Mouse (Mus musculus): ENCODE measurements around the gene P3h3. TPM values are rescaled to one million over a fixed set of nuclear protein-coding genes. Genes with fewer than 3 reads are reported as not detected.
A peak's percentile ranks its signal among the peaks of the same experiment; 100 is the strongest.
"Not testable (repeated sequence)": the region's sequence is repeated elsewhere in the genome, so short reads cannot be mapped to it uniquely, and the experiment has no call there.

The P3h3 gene
- polyA plus RNA-seq, 3 experiments from 2014 or later, result 0.30 to 0.36 TPM; not detected in 1

DNA sequence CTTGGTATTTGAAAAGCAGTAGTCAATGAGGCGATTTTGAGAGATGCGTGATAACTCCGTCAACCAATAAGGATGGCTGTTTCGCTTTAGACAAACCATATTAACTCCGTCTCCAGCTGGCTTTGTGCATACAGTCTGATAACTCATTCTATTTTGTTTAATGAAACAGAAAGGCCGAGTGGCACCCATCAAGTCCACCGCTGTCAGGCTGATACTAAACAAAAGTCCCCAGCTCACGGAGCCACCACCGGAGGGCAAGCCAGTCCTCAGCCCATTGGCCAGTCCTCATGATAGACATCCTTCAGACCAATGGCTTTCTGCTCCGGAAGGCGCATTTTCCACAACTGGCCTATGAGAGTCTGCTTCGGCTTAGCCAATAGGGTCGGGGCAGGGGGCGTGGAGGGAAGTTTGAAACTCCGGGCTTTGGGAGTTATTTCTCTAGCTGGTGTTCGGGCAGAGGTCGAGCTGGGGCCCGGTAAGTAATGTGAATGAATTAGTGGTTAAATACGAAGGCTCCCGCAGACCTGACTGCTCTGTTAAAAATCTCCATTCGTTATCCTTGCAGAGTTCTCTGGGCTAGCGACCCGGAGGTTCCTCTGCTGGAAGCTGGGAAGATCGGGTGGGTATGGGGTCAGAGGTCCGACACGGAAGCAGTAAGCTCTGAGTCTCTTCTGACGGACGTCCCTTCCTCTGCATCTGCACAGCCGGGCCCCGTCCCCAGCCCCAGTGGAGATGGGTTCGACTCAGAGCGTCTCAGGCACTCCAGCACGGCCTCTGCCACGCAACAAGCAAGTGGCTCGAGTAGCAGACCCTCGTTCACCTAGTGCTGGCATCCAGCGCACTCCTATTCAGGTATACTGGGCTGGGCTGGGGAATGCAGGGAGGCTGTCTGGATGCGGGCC, 27.5 kb downstream of the P3h3 start:
- peak; percentile 72 for ATAC-seq

DNA sequence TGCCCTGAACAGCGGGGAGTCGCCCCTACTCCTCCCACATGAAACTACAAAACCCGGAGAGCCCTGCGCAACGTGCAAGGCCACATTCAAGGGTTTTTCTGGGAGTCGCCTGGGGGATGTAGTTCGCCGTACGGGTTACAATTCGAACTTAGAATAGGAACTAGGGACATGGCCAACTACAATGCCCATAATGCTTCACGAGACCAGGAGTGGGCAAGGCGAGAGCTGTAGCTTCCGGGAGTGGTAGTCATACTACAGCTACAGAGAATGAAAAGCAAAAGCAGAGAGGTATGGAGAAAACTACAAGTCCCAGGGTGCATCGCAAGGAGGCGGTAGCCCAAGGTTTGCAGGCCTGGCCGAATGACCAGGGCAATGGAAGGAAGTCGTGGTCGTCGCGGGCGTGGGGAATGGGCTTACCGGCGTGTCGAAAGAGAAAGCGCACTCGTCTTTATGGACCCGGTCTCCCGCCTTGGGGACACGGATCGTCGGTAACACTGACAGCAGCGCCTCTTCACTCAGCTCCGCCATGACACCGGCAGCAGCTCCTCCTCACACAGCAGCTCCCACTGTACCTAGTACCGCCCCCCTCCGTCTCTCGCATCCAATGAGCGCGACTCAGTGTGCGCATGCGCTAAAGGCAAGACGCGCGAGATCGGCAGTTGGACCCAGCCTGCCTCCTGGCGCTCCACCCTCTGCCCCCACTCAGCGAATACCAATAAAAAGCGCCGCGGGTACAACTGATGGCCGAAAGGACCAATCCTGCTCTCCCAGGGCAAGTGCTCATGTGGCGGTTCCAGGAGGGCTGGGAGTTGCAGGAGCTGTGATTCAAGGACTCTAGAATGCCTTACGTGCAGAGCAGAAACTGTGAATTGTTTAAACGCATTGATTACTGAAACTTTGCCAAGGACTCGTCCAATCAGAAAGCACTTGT, 28.4 kb downstream of the P3h3 start, which contains the start of the genes Usp5 and Cdca3:
TSS of gene Usp5 (minus strand) at position 617 of the 931 bp plus-strand sequence.
TSS of gene Cdca3 (plus strand) at position 680 of the 931 bp plus-strand sequence.
- ATAC-seq, result peak; percentile 84

DNA sequence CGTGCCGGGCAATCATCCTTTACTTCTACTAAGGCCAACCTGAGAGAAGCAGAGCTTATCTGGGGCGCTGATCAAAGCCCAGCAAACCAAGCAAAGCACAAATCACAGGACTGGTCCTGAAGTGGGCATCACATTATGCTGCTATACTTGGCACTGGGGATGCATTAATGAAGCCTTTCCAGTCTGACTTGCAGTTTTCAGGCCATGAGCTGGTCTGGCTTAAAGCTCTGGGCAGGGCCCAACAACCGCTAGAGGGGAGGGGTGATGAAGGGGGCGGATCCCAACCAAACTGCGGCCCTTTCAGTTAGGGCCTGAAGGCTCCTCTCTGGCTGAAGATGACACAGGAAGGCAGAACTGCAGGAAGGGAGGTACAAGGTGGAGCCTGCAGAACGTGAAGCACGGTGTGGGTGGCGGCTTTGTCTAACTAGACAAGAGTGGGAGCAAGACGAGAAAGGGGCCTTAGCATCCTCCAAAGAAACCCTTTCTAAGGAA, 29.4 kb downstream of the P3h3 start:
- no peak for ATAC-seq

DNA sequence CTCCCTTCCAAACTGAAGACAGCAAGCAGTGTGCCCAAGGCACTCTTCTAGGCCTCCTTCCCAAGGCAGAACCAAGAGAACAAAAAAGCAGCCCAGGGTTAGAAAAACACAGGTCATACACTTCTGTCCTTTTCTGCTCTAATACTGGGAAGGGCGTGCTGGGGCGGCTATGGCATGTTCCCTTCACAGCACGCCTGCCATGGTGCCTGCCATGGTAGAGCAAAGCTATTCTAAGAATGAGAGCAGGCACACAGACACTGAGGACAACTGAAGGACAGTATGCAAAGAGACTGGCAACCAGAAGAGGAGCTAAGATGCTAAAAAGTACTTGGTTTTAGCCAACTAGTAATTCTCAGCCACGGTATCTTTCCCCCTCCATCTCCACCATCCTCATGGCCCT, 35.5 kb downstream of the P3h3 start:
- no peak for ATAC-seq

DNA sequence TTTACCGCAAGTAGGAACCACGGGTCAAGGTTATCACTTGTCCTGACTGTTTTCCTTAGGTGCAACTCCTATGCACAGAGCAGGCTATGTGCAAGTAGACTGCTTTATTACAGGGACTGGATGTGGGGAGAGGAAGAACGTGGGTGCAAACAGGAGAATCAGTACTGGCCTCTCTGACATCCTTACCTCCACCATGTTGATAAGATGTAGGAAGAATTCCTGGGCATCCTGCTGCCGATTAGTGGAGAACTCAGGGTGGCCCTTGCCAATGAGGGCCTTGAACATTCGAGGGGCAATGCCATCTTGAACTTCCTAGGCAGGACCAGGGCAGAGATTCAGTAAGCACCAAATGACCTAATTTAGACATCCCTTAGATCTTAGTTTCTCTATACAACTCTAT, 36.7 kb downstream of the P3h3 start:
- ATAC-seq, result no peak

DNA sequence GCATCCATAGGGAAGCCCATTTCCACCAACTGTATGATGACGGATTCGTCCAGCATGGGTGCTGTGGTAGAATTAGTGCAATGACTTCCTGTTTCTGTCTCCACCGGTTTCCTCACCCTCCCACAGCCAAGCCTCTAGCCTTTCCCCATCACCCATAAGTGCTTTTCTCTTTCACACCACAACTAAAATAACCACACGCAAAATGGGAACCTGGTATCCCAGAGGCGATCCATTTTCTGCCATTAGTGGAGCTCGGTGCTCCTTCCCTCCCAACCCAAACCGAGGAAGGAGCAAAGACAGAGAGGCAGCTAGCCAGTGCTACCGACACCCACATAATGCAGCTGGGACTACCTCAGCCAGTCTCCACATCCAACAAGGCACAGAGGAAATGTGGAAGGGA, 39.6 kb downstream of the P3h3 start:
- no peak for ATAC-seq

DNA sequence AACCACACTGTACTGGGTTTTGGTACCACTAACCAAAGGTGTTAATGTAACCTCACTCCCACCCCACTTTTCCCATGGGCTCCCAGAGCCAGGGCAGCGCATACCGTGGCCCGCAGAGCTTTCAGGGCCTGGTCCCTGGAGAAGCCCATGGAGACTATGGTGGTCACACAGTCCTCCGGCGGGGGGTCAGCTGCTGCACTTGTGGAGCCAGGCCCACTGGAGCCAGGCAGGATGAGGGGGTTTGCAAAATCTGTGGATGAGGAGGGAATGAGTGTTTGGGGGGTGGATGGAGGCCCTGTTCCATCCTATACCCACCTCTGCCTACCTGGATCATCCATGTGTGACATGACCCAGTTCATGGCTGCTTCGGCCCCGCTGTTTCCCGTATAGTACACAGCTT, 40.0 kb downstream of the P3h3 start:
- ATAC-seq, result no peak

DNA sequence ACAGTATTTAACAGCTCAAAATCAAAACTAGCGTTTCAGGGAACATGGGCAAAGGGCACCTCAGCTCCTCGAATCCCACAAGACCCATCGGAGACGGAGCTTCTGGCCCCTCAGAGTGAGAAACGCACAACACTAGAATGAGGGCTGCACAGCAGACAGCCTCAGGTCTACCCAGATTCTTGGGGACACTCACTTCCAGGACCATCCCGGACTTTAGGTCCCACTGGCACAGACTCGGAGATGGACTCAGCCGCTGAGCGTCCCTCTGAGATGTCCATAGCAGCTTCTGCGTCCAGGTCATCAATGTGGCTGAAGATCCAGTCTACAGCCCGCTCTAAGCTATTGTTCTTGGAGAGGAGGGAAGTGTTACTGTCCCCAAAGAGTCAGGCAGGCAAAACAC, 40.4 kb downstream of the P3h3 start:
- no peak for ATAC-seq

DNA sequence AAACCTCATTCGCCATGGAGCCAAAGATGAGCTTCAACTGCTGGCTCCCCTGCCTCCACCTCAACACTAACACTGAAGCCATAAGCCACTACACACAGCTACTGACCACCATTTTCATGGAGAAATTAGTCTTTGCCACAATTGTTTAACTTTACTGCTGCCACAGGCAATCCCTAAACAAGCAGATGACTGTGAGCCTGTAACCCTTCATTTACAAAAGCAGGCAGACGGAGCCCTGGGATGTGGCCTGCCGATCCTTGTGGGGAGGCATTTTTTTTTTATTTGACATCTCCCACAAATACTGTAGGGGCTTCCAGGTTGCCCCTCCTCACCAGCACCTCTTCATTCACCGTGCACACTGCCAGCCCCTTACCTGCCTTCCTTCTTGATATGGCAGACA, 40.9 kb downstream of the P3h3 start:
- ATAC-seq, result no peak

DNA sequence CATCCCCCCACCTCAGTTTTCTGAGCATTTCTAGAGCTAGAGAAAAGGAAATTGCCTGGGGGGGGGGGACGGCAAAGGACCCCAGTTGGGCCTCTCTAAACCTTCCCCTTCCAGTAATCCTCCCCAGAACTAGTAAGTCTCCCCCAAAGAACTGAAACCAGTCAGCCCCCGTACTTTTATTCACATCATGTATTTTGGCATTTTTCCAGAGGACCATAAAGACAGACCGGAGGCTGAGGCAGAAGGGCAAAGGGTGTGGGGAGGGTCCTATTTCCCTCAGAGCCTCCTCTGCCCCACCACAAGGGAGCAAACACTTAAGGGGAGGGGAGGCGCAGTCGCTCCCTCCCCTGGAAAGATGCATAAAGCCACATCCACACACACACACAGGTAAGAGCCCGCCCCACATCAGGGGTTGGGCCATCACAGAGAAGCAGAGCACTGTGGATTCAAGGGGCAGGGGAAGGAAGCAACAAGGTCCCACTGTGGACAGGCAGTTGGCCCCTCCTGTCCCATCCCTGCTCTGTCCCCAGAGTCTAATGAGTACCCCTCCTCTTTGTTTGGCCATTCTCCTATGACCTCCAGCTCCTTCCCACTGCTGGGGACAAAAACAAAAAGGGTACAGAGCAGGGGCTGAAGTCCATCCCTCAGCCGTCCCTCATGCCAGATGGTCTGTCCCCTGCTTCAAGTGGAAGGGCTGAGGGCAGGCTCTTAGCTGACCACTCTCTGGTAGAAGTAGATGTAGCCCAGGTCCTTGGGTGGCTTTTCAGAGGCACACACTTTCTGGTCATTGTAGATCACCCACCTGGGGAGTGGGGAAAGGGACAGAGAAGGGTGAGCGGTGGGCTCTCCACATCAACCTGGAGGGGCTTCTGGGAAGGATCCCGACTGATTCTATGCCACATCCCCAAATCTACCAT, 42.4 kb downstream of the P3h3 start:
- ATAC-seq, result no peak

DNA sequence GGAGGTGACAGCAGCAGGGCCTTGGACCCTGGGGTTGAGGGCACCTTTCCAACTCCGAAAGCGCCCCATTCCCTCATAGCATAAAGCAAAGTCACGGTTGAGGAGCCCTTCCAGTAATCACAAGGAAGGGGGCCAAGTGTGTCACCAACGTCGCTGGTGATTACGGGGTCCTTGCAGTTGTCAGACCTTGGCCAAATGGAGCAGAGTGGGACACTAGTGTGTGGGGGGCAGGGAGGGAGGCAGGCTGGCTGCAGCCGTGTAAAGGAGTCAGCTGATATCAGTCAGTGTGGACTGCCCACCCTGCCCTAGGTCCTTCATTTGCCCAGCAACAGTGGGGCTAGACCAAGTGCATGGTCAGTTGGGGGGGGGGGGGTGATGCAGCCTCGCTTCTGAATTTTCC, 43.1 kb downstream of the P3h3 start:
- peak; percentile 2 for ATAC-seq

DNA sequence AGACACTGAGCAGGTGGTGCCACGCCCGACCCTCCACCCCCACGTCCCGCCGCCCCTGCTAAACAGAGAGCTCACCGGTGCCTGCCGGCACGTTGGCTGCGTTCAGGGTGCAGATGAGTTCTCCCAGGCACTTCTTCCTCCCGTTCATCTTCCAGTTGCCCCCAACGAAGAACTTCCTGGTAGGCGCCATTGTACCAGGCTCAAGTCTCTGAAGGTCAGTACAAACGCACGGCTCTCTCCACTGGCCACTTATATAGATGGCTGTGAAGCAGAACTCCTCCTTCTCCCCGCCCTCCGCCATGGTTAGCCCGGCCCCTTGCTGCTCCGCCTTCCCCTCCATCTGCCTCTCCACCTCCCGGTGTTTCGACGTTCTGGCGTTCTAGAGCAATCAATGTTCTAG, 43.6 kb downstream of the P3h3 start, which contains the start of gene Tpi1:
TSS of gene Tpi1 (minus strand) at position 364 of the 400 bp plus-strand sequence.
- ATAC-seq, result peak; percentile 89

DNA sequence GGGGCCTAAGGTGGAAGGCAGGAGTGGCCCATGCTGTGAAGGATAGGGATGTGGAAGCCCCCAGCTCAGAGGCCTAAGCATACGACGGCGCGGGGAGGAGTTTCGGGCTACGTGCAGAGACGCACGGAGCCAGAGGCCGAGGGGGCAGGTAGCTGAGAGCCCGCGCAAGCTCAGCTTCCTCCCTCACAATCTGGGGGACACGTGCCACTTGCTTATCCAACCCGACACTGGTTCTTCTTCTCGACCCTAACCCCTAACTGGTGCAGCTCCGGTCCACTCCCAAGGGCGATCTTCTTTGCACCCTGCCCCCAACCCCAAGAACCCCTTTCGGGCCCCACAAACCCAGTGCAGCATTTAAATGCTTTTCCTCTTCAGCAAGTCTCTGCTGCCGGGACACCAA, 44.1 kb downstream of the P3h3 start:
- ATAC-seq, result peak; percentile 73

DNA sequence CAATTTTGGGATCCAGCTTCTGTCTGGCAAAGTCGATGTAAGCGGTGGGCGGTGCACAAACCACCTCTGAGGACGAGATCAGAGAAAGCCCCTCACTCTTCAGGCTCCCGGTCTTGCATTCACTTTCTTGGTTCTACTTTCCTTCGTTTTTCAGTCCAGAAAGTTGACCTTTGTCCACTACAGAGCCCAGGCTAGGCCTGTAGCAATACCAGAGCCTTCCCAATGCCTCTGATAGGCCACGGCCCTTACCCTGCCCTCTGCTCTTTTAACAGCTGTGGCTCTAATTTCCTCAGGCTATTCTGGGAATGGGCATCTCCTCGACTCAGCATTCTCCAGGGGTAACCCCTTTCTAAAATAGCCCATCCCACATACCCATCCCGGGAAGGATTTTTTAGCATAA, 44.7 kb downstream of the P3h3 start:
- no peak for ATAC-seq

DNA sequence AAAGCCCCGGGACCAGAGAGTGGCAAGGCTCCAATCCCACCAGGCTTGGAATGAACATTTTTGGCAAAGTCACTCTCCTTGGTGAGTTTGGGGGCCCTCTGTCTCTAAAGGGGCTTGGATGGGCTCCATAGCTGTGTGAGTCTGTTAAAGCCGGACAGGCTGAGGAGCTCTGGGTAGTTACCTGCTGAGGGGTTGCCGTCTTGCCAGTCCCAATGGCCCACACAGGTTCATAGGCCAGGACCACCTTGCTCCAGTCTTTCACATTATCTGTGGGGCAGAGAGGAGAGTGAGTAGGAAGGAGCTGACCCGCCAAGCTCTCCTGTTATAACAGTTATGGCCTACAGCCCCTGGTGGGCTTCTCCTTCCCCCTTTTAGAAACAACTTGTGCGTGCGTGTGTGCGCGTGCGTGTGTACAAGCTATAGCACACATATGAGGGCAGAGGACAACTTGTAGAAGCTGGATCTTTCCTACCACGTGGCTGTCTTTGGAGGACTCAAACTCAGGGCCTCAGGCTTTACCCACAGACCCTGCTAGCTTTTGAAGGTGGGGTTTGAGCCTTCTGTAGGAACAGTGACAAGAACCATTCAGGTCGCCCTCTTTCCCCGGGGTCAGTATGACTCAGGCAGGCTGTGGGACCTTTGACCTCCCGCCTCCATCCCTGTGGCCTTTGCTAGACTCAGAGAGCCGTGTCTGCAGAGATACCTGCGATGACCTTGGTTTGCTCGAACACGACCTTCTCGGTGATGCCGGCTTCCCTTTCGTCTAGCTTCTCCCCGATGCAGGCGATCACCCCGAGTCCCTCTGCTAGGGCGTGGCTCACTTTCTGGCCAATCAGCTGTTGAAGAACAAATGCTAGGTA, 45.6 kb downstream of the P3h3 start:
- no peak for ATAC-seq

DNA sequence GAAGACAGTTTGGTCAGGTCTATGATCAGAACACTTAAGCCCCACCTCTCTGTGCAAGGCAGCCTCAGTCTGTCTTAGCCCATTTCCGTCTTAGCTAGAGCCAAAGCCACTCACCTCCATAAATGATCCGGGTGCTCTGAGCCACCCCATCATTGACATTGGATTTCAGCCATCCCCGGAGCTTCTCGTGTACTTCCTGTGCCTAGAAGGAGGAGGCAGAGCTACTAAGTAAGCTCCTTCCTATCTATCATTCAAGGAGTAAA, 46.2 kb downstream of the P3h3 start:
- ATAC-seq, result no peak

DNA sequence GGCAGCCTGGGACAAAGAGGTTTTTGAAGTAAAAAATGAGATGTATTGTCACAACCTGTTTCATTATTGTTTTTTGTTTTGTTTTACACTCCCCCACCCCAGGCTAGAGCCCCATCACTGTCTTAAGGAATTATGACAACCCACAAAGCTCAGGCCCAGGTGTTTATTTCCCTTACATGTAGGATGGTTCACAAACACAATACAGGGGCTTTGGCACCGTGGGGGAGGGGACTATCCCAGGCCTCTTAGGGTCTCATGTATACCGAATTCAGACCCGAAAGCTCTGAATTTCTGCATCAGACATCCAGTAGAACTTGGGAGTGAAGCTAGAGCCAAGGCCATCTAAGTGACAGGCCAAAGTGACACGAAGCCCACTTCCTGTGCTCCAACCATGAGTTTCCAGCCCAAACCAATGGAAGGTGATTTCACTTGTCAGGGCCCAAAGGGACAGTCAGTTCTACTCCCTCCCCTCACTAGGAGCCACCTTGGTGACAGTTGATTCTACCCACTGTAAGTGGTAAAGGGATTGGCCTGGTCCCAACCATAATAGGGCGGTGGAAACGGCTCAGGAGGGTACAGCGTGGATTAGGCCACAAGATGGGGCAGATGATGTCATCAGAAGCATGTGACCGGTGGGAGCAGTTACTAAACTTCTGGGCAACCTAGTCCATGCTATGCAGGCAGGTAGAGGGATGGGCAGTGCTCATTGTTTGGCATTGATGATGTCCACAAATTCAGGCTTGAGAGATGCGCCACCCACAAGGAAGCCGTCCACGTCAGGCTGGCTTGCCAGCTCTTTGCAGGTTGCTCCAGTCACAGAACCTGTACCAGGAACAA, 46.8 kb downstream of the P3h3 start:
- ATAC-seq, result not testable (repeated sequence)

DNA sequence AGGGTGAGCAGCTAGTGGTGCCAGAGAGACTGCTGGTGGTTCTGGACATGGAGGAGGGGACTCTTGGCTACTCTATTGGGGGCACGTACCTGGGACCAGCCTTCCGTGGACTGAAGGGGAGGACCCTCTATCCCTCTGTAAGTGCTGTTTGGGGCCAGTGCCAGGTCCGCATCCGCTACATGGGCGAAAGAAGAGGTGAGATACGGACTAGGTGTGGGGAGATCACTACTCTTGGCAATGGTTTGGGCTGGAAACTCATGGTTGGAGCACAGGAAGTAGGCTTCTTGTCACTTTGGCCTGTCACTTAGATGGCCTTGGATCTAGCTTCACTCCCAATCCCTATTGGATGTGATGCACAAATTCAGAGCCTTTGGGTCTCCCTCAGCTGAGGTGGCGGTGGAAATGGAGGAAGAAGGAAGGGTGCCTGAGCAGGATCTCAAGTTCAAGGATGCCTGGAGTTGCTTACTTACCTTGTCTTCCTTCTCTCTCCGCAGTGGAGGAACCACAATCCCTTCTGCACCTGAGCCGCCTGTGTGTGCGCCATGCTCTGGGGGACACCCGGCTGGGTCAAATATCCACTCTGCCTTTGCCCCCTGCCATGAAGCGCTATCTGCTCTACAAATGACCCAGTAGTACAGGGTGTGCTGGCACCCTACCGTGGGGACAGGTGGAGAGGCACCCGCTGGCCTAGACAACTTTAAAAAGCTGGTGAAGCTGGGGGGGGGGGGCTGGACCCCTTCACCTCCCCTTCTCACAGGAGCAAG, 47.6 kb downstream of the P3h3 start:
- ATAC-seq, result no peak

DNA sequence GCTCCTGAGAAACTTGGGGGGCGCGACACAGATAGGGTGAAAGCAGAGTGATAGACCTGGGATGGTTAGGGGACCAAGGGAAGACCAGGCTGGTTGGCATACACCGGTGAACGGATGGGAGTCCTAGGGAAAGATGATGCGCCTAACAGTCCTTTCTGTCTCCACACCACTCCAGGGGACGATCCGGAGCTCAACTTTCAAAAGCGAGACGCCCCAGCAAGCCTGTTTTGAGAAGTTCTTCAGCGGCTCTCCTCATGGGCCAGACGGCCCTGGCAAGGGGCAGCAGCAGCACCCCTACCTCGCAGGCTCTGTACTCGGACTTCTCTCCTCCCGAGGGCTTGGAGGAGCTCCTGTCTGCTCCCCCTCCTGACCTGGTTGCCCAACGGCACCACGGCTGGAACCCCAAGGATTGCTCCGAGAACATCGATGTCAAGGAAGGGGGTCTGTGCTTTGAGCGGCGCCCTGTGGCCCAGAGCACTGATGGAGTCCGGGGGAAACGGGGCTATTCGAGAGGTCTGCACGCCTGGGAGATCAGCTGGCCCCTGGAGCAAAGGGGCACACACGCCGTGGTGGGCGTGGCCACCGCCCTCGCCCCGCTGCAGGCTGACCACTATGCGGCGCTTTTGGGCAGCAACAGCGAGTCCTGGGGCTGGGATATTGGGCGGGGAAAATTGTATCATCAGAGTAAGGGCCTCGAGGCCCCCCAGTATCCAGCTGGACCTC, 48.3 kb downstream of the P3h3 start:
- no peak for ATAC-seq

Measured in inflammation-experienced regulatory T-cells, adult 6 months (primary cell).